Mouse (Mus musculus): ENCODE data around the gene Mios.

Gene Mios

DNA sequence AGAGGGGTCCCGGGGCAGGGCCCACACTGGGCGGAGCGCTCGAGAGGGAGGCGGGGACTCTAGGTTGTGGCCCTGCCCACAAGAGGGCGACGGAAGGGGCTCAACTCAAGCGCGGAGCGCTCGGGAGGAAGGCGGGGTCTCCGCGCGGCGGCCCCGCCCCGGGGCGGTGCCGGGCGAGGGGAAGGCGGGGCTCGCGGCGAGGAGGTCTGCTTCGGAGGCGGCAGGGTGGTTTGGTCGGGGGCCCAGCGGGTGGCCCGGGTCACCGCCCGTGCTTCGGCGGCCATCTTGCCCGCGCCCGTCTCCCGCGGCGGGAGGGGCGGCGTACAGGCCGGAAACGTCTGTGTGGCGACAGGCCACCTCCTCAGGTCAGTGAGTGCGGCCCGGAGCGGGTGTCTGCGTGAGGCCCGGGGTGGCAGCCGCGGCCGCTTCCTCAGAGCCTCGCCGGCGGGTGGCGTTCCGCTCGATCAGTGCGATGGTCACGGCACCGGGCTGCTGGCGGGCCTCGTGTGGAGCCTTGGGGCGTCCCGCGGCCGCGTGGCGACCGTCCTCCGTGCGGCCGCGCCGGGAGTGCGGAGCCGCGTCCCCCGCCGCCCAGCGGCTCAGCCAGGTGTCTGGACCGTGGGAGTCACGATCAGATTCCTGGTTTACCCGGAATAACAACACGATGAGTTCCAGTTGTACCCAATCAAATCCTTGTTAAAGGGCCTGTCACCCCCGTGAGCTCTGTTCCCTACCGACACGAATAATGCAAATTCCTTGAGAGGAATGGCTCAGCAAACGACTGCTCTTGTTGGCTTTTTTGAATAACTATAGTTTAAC is at the start of gene Mios:
Gene Mios, plus strand, starts transcription at position 176 of the 819 bp plus-strand sequence.
- DNase-seq (ENCODE audit: low spot score) = peak; percentile 90

DNA sequence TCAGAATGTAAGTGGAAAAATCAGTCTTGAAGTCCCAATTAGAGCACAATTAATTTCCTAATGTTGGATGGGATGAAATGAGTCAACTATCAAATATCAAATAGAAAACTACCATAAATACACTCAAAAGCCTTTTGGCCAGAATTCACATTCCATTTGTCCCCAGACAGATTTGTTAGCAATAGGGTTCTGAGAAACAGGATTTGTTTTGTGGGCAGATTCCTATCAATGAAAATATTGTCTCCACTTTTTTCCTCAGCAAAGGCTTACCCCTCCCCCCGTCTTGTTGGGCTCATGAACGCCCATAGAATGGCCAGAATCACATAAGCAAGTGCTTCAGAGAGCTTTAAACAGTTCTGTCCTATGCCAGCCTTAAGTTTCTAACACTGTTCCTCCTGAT is 49.0 kb upstream of the Mios start:
- DNase-seq (ENCODE audit: low spot score) = no peak

DNA sequence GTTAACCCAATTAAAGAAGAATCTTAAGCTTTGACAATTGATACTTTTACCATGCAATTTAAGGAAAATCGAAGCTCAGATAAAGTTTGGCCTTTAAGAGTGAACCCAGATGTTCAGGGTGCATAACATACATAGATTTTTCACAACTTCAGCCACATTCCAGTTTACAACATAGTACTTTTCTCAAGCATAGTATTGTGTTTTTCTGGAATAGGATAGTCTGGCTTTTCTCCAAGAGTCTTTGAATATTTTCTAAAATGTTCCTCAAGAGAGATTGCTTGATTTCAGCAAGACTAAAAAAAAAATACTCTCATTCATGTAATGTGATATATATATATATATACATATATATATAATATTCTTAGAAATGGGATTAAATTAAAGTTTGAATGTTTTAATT is 44.3 kb upstream of the Mios start:
- no peak for DNase-seq (ENCODE audit: low spot score)

DNA sequence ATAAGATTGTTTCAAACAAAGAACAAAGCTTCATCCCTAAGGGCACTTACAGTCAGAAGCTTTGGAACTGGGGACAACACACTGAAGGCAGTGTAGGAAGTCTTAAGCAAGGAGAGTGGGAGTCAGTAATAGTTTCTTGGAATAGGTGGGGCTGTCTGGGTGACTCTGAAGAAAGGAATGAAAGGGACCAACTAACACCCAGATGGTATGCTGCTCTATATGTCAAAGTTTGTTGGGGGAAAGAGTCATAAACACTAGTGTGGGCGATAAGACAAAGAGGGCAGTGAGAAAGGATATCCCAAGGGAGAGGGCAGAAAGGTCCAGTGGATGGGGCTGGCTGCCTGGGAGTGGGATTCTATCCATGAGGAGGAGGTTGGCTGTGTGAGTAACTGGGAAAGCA is 36.9 kb upstream of the Mios start:
- DNase-seq (ENCODE audit: low spot score) = no peak

DNA sequence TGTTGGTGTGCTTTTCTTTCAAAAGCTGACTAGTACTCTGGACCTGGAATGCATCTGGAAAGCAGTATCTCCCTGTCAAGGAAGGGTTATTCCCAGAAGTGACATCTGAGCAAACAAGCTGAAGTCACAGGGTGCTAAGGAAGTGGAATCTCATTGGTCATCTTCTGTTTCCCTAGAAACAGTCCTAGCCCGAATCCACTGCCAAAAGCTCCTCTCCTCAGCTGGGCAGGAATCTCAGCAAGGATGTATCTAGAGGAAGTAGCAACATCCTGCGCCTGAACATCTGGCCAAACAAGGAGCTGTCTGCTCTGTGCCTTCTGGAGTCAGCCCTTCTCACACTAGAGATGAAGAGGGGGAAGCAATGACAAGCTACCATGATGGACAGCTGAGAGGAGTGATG is 35.0 kb upstream of the Mios start:
- DNase-seq (ENCODE audit: low spot score) = no peak

DNA sequence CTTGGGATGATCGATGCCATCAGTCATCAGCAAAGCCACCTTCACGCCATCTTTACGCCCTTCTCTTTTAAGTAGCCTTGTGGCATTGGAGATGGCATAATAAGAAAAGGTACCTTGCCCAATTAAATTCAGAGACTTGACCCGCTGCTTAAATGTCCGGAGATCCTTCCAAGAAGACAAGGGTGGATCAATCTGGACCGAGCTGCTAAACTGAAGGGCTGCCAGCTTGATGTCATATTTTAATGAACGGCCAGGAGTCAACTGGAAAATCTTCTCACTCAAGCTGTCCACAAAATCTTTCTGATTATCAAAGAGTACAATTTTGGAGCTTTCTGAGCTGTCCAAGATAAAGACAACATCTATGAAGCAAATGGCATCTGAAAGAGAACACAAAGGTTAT is 33.7 kb upstream of the Mios start:
- DNase-seq (ENCODE audit: low spot score) = no peak

DNA sequence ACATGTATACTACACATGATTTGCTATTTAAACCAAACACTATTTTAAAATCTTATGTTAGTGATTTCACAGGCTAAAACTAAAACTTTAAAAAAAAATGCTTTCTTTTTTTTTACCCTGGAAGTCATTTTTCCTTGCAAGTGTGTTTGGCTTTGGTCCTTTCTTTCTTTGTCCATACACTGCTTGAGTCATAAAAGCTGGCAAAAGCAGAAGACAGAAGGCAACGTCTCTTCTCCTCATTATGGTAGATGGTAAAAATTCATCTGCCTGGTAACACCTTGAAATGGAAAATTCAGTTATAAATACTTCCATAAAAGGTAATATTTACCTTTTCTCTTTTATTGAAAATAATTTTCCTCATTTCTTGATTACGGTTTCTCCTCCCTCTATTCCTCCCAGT is 32.9 kb upstream of the Mios start:
- no peak for DNase-seq (ENCODE audit: low spot score)

DNA sequence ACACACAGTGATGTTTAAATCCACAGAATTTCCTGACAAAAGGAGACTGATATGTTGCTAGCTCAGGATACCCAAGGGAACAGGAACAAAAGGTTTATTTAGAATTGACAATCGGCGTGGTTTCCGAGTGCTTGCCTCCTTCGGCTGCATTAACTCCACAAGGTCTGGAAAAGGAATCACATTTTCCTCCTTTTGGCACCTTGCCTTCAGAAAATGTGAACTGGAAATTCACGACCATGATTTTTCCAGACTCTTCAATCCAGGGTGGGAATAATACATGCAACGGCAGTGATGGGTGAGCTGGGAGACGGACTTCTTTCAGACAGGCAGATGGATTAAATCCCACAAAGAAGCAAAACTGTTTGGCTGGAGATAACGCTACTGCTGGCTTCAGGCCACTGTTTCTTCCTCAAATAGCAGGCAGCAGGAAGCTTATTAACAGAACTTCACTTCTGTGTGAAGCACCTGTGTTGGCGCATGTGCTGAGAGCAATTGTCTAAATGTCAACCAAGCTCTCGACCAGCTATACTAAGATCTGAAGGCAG is 30.6 kb upstream of the Mios start:
- DNase-seq (ENCODE audit: low spot score) = no peak

DNA sequence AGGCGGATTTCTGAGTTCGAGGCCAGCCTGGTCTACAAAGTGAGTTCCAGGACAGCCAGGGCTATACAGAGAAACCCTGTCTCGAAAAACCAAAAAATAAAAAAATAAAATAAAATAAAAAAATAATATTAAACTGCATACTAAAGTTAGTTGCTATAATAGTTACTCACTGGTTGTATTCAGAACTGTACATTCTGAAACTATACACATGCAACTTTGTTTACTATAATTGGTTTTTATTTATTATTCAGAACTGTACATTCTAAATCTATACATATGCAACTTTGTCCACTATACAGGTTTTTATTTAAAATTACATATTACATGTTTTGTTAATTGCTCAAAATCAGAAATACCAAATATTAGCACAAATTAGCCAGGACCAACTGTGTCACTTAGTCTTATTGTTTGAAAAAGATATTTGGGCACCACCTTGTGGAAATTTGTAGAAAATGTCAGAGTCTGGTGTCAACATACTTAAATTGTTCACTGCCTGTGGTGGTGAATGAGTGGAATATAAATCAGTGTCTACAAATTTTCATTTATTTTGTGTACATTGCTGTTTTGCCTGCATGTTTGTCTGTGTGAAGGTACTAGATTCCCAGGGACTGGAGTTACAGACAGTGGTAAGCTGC is 20.3 kb upstream of the Mios start:
- DNase-seq (ENCODE audit: low spot score) = peak; percentile 78

DNA sequence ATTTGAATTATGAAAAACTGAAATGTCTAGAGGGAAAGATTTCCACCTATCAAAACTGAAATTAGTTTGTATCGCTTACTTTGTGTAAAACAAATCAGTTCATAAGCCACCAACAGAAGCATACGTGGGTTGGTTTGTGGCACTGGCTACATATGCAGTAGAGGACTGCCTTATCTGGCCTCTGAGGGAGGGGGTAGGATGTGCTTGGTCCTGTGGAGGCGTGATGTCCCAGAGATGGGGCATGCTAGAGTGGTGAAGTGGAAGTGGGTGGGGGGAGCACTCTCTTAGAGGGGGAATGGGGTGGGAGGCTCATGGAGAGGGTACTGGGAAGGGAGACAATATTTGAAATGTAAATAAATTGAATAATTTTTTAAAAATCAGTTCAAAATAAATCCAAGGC is 19.1 kb upstream of the Mios start:
- DNase-seq (ENCODE audit: low spot score) = no peak

DNA sequence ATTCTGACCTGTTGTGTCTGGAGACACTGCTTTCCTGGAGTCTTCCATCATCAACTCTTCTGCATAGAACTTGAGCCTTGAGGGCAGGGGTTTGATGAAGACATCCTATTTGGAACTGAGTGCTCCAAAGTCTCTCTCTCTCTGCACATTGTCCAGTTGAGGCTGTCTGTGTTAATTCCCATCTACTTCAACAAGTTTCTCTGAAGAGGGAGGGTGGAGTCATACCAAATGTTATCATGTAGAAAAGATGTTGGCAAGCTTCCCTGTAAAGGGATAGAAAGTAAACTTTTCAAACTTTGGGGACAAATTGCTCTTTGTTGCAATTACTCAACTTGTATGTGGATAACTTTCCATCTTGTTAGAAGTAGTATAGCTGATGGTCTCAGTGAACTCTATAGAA is 16.5 kb upstream of the Mios start, which contains the start of gene Col28a1:
Gene Col28a1, minus strand, starts transcription at position 101 of the 400 bp plus-strand sequence.
- no peak for DNase-seq (ENCODE audit: low spot score)

DNA sequence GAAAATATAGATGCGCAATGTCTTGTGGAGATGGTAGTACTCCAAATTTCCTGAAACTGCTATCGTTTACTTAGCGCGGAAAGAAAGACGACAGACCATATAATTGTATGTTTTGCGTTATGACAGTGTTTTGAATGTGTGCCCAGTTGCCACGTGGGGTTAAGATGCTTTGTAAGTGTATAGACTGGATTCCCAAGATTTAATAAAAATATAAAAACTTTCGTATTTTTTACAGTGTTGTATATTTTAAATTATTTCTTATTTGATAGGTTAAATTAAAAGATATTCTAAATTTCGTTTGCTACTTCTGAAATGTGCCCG is 804 bp downstream of the Mios start:
- no peak for DNase-seq (ENCODE audit: low spot score)

DNA sequence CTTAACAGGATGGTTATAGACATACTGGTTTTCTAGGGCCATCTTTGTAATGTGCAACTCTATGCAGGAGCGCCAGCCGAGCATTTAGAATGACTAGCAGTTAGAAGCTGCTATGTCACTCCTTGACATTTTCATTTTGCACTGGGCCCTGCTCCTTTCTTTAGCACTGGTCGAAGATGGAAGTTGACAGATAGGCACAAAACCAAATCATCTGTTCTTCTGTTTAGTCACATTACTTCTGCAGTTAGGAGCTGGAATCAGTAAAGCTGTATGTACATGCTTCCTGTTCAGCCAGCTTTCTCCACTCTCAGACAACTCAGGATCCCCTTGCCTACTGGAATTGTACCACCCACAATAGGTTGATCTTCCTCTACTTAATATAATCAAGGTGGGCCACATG is 1.6 kb downstream of the Mios start:
- no peak for DNase-seq (ENCODE audit: low spot score)

DNA sequence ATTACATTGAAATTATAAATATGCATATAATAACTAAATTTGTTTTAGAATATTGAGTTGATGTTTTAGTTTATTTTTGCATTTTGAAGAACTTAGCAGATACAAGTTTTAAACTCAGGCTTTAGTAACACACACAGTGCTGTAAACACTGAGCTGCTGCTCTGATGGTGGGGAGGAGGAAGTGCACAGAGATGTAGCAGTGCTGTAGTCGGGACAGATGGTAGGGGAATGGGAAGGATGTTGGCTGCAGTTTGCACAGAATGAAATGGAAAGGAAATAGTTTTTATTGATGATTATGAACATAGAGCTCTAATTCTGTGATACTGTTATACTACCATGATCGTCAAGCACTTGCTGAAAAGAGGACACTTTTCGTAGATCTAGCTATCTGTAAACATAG is 18.0 kb downstream of the Mios start:
- DNase-seq (ENCODE audit: low spot score) = no peak

DNA sequence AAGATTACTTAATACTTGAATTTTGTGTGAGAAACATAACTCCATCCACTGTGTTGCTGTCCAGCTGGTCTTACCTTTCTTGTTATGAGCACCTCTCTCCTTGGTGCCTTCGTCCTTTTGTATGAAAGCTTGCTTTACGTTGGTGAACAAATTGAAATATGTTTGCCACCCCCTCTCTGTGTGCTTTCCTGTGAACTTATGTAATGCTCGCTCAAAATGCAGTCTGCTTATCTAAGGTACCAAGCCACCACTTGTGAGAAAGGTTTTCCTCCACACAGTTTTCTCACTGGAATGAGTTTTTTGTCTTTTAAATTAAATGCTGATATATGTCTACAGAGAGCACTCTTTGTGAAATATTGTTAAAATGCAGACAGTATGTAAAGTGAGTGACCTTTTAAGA is 19.6 kb downstream of the Mios start:
- DNase-seq (ENCODE audit: low spot score) = no peak

DNA sequence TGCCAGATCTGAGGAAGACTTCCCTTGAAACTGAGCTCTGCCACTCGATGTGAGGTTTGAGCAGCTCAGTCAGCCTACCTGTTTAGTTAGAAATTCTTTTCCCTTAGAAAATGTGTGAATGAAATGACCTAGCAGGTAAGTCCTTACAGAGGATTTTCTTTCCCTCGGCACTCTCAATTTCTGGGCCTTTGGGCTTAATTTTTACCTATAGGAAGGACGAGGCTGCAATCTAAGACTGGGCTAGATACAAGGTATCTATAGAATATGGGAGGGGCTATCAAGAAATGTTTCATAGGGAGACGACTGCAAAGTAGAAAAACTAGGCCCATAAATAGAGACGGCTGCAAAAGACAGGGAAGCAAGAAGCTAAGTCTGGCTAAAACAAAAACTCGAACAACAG is 49.3 kb downstream of the Mios start:
- DNase-seq (ENCODE audit: low spot score) = no peak

DNA sequence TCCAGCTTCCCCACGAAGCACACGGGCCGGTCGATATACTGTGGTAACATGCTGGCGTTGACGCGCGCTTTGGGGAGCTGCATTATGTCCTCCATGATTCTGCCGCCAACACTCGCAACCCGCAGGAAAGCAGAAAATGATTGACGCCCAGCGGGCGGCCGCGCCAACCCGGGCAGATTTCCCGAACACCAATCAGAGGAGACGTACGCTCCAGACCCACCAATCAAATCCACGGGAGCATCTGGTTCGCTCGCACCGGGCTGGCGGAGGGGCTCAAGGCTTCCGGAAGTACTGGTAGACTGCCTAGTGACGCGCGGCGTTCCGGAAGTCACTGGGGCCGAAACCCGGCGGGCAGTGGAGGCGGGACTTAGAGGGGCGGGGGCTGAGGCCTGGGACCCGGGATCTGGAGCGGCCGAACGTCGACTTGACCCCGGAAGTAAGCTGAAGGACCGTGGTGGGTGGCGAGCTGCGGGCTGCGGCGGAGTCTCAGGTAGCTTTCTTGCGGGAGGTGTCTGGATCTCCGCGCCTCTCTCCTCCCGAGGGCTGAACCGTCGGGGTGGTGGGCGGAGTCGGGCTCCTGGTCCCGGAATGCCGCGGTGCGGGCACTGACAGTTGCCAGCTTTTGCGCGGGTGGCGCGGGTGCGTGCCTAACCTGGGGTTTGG is 50.1 kb downstream of the Mios start, which contains the start of the genes Rpa3, Umad1 and Gm45062:
Gene Rpa3, minus strand, starts transcription at position 170 of the 663 bp plus-strand sequence.
Gene Umad1, plus strand, starts transcription at position 285 of the 663 bp plus-strand sequence.
Gene Gm45062, plus strand, starts transcription at position 447 of the 663 bp plus-strand sequence.
- DNase-seq (ENCODE audit: low spot score) = peak; percentile 100

DNA sequence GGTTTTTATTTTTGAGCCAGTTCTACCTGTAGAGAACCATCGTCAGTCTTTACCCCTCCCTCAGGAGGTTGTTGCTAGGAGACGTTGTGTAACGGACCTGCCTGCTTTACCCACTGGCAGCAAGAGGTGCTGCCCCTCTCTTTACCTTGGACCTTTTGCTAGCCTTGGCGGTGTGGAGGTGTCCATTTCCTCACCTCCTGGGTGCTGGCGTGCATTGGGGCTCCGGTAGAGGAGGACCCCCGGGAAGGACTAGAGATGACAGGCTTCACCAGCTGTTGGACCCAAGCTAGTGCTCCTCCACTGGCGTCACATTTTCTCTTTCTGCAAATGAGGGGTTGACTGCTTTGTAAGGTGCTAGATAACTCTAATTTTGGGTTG is 50.6 kb downstream of the Mios start:
- no peak for DNase-seq (ENCODE audit: low spot score)

DNA sequence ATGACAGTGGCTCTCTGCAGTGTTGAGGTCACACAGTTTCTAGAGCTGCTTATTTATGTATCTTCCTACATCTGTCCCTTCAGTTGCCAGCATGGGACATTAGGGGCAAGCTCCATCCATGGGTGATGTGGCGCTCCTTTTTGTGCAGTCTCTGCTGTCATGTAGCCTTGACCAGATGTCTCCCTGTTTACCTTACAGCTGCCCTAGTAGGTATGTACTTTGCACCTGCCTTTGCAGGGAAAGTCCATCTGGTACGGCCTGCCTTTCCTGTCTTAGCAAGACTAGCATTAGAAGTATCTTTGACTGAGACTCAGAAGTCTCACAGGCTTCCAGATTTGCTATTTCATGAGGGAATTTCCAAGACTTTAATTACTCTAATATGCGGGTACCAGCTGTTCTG is 62.0 kb downstream of the Mios start:
- no peak for DNase-seq (ENCODE audit: low spot score)

DNA sequence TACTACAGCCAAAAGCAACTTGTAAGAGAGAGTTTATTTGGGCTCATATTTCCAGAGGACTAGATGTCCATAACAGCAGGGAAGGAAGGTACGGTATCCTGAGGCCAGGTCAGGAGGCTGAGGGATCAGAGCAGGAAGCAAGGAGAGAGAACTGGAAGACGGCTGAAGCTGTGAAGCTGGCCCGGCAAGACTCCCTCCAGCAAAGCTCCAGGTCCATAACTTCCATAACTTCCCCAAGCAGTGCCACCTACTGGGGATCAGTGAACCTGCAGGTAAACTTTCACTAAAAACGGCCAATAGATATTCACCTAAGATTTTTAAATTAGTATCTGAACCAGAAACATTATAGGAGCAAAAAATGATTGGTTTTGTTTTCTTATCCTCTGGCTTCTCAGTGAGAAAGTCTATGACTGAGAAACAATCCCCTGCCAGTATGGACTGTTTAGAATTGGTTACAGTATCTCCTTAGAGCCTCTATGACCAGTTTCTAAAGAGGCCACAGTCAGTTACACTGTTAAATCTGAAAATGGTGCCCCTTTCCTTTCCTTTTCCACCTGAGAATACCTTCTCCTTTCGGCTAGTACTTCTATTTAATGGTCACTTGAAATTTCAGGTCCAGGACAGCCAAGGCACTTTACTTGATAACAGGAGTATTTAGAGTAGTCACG is 65.5 kb downstream of the Mios start:
- peak; percentile 78 for DNase-seq (ENCODE audit: low spot score)

DNA sequence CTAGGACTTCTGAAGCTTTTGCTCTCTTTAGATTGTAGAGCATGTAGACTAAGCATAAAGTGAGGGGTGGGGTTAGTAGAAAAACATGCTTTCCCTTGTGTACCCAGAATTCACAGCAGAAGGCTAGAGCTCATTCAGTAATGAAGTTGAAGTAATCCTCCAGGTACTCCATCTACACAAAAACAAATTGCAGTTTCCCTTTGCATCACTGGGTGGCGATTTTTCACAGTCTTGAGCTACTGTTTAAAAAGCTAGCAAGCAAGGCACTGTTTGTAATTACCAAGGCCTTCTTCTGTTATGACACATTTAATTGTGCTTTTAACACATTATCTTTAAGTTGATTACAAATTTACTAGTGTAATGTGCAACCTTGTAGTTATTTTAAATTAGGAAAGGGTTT is 66.1 kb downstream of the Mios start:
- DNase-seq (ENCODE audit: low spot score) = peak; percentile 92

DNA sequence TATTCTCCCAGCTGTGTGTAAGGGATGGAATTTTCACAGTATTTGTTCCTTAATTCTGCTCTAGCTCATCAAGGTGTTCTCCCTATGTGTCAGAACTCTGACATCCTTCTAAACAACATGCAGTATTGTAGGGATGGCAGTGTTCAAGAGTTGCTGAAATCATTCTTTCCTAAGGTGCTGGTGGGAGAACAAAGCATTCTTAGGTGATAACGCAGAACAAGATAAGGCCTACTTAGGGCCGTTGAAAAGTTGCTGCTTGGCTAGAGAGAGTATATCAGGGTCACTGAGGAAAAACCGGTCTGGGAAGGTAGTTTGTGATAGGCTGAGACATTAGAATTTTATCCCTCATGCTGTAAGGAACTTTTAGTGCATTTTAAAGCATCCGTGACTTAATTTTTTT is 67.4 kb downstream of the Mios start:
- no peak for DNase-seq (ENCODE audit: low spot score)

Data from adipocyte (in vitro differentiated cells).